8 mouse cellular contexts compared by ENCODE assay signal in genomic region chr6:144780608-144781285, GRCm38 (mm10). TPM values are rescaled to one million over a fixed set of nuclear protein-coding genes. Genes with fewer than 3 reads are reported as not detected.
DNase-seq lines count a peak whose midpoint lies in the region; ATAC-seq and TF ChIP-seq lines count a peak whose summit lies in the region.

No protein-coding gene starts in this region.

- intact Hi-C loops in left cerebral cortex, postnatal 14 days (cut with DNase I), result no loop called here

- 5% methylated on average over 9 of the region's 9 CpGs for WGBS in liver, adult 2 months
- WGBS in forebrain, postnatal 0 days, result 25% methylated on average over 9 of the region's 9 CpGs
- WGBS in limb, embryonic 15.5 days, result 26% methylated on average over 8 of the region's 9 CpGs
- 25% methylated on average over 8 of the region's 9 CpGs for WGBS in neural tube, embryonic 11.5 days

- H3K27me3 ChIP-seq in liver, adult 2 months (ENCODE audit: control insufficient read depth, insufficient read depth, low read length), result no peaks in the 10 kb centered on the region
- H3K27me3 ChIP-seq in forebrain, postnatal 0 days (ENCODE audit: insufficient read depth, low read length), result no peaks in the 10 kb centered on the region
- peaks cover 22% of the 10 kb centered on the region for H3K27me3 ChIP-seq in limb, embryonic 15.5 days
- 0 out of 2 replicates have a peak, but pooled peaks cover 5% of the 10 kb centered on the region for H3K27me3 ChIP-seq in neural tube, embryonic 11.5 days (ENCODE audit: control insufficient read depth, insufficient read depth, low read length)

- peak overlapping the region; percentile 59 for H3K27ac ChIP-seq in liver, adult 2 months (replicated peaks; ENCODE audit: insufficient read depth, low read depth, low read length)
- peak overlapping the region; percentile 72; the same call in 1 of the 2 replicates for H3K27ac ChIP-seq in forebrain, postnatal 0 days (ENCODE audit: low read depth, low read length)
- H3K27ac ChIP-seq in limb, embryonic 15.5 days, result no peak overlapping the region
- no peak overlapping the region for H3K27ac ChIP-seq in neural tube, embryonic 11.5 days (ENCODE audit: low read depth, low read length)

- no peak for ATAC-seq in forebrain, postnatal 0 days
- ATAC-seq in limb, embryonic 15.5 days (ENCODE audit: insufficient number of reproducible peaks, low FRiP score, low TSS enrichment, low read depth), result no peak
- 0 out of 2 replicates have a peak, but pooled peaks have one; percentile 32 for ATAC-seq in neural tube, embryonic 11.5 days (ENCODE audit: insufficient read depth, low FRiP score, low TSS enrichment)
- no peak for ATAC-seq in cerebellum, adult (ENCODE audit: insufficient number of reproducible peaks, low FRiP score, low TSS enrichment)

- no peaks in the 10 kb centered on the region for H3K36me3 ChIP-seq in liver, adult 2 months (ENCODE audit: control insufficient read depth, insufficient read depth, low read length)
- no peaks in the 10 kb centered on the region for H3K36me3 ChIP-seq in forebrain, postnatal 0 days (ENCODE audit: insufficient read depth)
- no peaks in the 10 kb centered on the region for H3K36me3 ChIP-seq in limb, embryonic 15.5 days
- H3K36me3 ChIP-seq in neural tube, embryonic 11.5 days (ENCODE audit: control insufficient read depth, insufficient read depth, low read length), result no peaks in the 10 kb centered on the region

- peaks cover 10% of the 10 kb centered on the region for H3K4me1 ChIP-seq in liver, adult 2 months (ENCODE audit: control insufficient read depth, insufficient read depth, low read length)
- H3K4me1 ChIP-seq in forebrain, postnatal 0 days (ENCODE audit: insufficient read depth), result no peaks in the 10 kb centered on the region
- H3K4me1 ChIP-seq in limb, embryonic 15.5 days, result peaks cover 10% of the 10 kb centered on the region
- H3K4me1 ChIP-seq in neural tube, embryonic 11.5 days (ENCODE audit: control insufficient read depth, insufficient read depth, low read length), result peaks cover 7% of the 10 kb centered on the region; the same call in 1 of the 2 replicates

- peak; percentile 61 for DNase-seq in liver, adult 2 months (ENCODE audit: extremely low read depth, low read depth, low spot score)
- no peak for DNase-seq in liver
- no peak for DNase-seq in forebrain, postnatal 0 days
- DNase-seq in neural tube, embryonic 11.5 days (ENCODE audit: low spot score), result no peak
- DNase-seq in left cerebral cortex, postnatal 14 days (ENCODE audit: low spot score in 2 of 2), result no peak
- no peak for DNase-seq in cerebellum, adult 11-12 months

- TF ChIP-seq POLR2A in liver, adult 2 months (IDR thresholded peaks at IDR 0.05; ENCODE audit: extremely low read depth, insufficient read depth, low read length), result no peak

- H3K79me2 ChIP-seq in liver, adult 2 months (ENCODE audit: control insufficient read depth, insufficient read depth, low read length), result peaks cover 7% of the 10 kb centered on the region; the same call in 1 of the 2 replicates

- no peaks in the 10 kb centered on the region for H3K9me3 ChIP-seq in forebrain, postnatal 0 days (ENCODE audit: low read length)
- no peaks in the 10 kb centered on the region for H3K9me3 ChIP-seq in limb, embryonic 15.5 days
- H3K9me3 ChIP-seq in neural tube, embryonic 11.5 days (ENCODE audit: control insufficient read depth, low read length), result no peaks in the 10 kb centered on the region

- no peak for TF ChIP-seq CTCF in liver, adult 2 months (IDR thresholded peaks at IDR 0.05; ENCODE audit: low read depth, low read length)
- TF ChIP-seq CTCF in forebrain, postnatal 0 days (IDR thresholded peaks at IDR 0.05; ENCODE audit: low read depth), result no peak

- H3K9ac ChIP-seq in liver, adult 2 months (ENCODE audit: low read depth, low read length), result peak overlapping the region; percentile 86
- H3K9ac ChIP-seq in forebrain, postnatal 0 days, result 0 out of 2 replicates have a peak overlapping the region, but pooled peaks have one; percentile 71
- peak overlapping the region; percentile 48 for H3K9ac ChIP-seq in limb, embryonic 15.5 days
- H3K9ac ChIP-seq in neural tube, embryonic 11.5 days (ENCODE audit: low read length), result peak overlapping the region; percentile 81

- peak overlapping the region; percentile 97 for H3K4me2 ChIP-seq in forebrain, postnatal 0 days (ENCODE audit: low read depth)
- peak overlapping the region; percentile 96 for H3K4me2 ChIP-seq in limb, embryonic 15.5 days
- peak overlapping the region; percentile 70 for H3K4me2 ChIP-seq in neural tube, embryonic 11.5 days (ENCODE audit: low read depth)

- peak overlapping the region; percentile 79 for H3K4me3 ChIP-seq in liver, adult 2 months (ENCODE audit: insufficient read depth, low read depth, low read length)
- H3K4me3 ChIP-seq in forebrain, postnatal 0 days (ENCODE audit: low read depth, low read length), result peak overlapping the region; percentile 67
- peak overlapping the region; percentile 66 for H3K4me3 ChIP-seq in limb, embryonic 15.5 days
- peak overlapping the region; percentile 79 for H3K4me3 ChIP-seq in neural tube, embryonic 11.5 days (ENCODE audit: low read depth, low read length)

RNA-seq across cellular contexts. Expression of gene Sox5, which starts 1.0 kb away (rescaled TPM):
- total RNA-seq in liver, adult 2 months (2014; rRNA removed), result 31.6 and 37.5 TPM in 2 replicates
- 6.7 and 7.5 TPM in 2 replicates for polyA plus RNA-seq in liver, adult 2 months (2012; rRNA removed)
- 31.6 and 48.0 TPM in 2 replicates for total RNA-seq in forebrain, postnatal 0 days (2014; rRNA removed)
- 44.7 and 62.8 TPM in 2 replicates for polyA plus RNA-seq in forebrain, postnatal 0 days (2015; fragmentation: Nextera tagmentation; extraction: Ambion mirVana)
- polyA plus RNA-seq in limb, embryonic 15.5 days (2015; fragmentation: Nextera tagmentation; extraction: Ambion mirVana), result 32.6 and 36.0 TPM in 2 replicates
- 28.2 and 34.3 TPM in 2 replicates for polyA plus RNA-seq in neural tube, embryonic 11.5 days (2014; fragmentation: Nextera tagmentation; extraction: Ambion mirVana)
- 10 to 100 TPM; 63.8 to 68.3 TPM for total RNA-seq in left cerebral cortex, postnatal 14 days (2021)

Comparison
In these comparisons a context has a peak if more than half of its experiments do, and no peak if none do; other contexts are left out.
1. H3K27ac ChIP-seq: peak in liver, adult 2 months (single experiment) and forebrain, postnatal 0 days (single experiment); none in limb, embryonic 15.5 days (single experiment) and neural tube, embryonic 11.5 days (single experiment).
2. Peak in every context shown above with its lines, with median percentiles within 50 percentile points of each other: H3K4me3 ChIP-seq, H3K9ac ChIP-seq and H3K4me2 ChIP-seq.